Mouse (Mus musculus) naive thymus-derived CD4-positive, alpha-beta T cell, adult 2 months (primary cell): Measurements from ENCODE around the gene Tent5b.

Experiments
- DNase-seq: peaks from one replicate; pipeline ENCODE4 v3.0.0-alpha.2; 2011; ENCODE audit warnings: low read depth

Tent5b gene

DNA sequence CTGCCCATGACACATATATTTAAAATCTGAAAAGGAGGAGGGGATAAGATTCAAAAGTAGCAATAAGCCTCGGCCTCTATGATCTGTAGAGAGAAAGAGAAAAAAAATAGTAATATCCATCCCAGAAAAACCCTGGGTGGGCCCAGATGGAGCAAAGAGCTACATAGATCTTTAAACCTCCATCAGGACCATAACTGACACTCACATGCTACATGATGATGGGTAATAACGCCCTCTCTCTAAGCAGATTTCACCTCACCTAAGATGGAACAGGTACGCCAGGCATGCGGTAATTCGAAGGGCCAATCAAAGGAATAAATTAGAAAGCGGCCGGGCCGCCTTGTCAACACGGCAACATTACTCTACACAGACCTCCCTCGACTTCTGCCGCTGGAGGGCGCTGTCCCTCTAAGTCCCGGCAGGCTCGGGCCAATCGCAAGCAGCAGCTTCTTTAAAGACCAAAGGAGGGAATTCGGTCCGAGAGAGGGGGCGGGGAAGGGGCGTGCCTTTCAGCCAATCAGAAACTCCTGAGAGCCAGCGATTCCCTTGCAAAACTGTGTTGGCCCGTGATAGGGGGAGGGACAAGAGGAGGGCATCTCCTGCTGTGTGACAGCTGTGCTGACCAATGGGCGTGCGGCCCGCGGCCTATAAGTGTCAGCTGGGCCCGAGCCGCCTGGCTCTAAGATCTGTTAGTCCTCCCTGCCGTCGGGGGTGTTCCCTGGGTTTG is at the start of gene Tent5b:
Gene Tent5b (plus strand): TSS at position 675 of the 727 bp plus-strand sequence.
- peak; percentile 92 for DNase-seq

GRCm38 (mm10) chr4:133431508-133431907 is 48.4 kb upstream of the Tent5b start:
- no peak for DNase-seq

DNA sequence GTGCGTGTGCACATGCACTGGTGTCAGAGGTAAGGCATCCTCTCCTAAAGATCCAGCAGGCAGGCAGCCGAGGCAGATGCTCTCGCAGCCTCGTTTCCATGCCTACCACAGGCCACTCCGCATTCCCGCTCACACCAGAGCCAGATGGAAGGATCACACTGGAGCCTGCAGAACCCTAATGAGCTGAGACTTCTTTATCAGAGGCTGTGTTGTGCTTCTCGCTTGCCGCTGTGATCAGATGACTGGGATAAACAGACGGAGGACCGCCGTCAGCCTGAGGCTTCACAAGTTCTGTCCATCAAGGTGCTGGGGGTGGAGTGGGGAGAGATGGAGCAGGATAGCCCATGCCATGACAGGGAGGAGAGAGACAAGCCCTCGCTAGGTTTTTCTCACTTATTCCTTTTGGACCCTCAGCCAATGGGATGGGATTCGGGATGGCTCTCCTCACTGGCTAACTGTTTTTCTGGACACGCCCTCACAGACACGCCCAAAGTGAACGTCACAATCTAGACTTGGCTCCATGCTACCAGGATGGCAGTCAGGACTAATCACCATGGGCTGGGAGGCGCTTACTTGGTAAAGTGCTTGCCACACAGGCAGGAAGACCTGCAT is 47.3 kb upstream of the Tent5b start:
- DNase-seq: no peak

- no peak for DNase-seq
These were observed 44.0 kb upstream of the Tent5b start for GRCm38 (mm10) chr4:133435921-133436320.

- DNase-seq: no peak
These were observed 40.2 kb upstream of the Tent5b start for GRCm38 (mm10) chr4:133439460-133440376.

DNA sequence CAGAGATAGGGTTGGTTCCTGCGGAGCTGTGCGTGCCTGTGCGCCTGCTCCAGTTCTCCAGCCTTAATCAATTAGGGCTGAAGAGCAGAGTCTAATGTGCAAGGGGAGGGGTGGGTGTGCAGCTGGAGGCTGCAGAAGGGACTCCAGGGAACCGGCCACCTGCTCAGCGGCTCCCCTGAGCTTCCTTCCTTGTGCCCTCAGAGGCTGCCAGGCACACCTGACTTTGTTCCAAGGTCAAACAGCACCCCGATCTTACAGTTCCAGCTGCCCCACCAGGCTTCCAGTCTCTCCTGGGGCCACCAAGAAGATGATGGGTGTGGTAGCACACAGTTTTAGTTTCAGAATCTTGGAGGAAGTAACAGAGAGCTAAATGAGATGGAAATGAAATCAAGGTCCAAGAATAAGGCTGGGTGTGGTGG is 39.5 kb upstream of the Tent5b start:
- no peak for DNase-seq

DNA sequence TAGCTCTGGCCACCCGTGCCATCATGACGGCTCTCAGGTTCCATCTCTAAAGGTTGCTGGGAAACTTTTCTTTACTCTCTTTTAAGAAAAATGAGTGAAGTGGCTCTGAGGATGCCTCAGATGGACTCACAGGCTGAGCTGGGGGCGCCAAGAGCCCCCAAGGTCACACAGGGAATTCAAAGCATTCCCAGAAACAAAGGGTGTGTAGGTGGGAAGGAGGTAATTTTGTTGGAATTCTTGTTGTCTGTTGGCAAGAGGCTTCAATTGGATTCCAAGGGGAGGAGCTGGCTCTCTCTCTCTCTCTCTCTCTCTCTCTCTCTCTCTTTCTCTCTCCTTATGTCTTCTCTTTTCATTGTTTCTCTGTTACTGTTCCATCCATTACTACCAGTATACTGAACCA is 37.7 kb upstream of the Tent5b start:
- no peak for DNase-seq

GRCm38 (mm10) chr4:133443085-133443484 is 36.8 kb upstream of the Tent5b start:
- no peak for DNase-seq

GRCm38 (mm10) chr4:133445727-133446126 is 34.2 kb upstream of the Tent5b start:
- DNase-seq: no peak

GRCm38 (mm10) chr4:133447366-133447765 is 32.6 kb upstream of the Tent5b start:
- no peak for DNase-seq

DNA sequence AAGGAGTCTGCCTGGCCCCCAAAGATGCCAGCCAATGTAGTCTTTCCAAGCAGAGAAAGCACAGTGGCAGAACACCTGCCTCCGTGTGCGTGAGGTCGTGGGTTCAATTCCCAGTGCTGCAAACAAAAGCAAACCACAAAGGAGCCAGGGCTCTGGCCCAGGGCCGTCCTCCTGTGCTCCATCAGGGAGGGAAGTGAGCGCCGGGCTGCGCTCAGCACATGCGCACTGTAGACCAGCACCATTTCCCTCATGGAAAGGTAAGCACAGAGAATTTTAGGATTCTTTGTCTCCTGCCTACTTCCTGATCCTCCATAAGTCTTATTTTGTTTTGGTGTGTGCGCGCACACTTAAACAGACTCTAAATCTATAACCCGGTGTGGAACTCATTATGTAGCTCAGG is 32.0 kb upstream of the Tent5b start:
- no peak for DNase-seq

- DNase-seq: no peak
These were observed 31.1 kb upstream of the Tent5b start for GRCm38 (mm10) chr4:133448708-133449388.

DNA sequence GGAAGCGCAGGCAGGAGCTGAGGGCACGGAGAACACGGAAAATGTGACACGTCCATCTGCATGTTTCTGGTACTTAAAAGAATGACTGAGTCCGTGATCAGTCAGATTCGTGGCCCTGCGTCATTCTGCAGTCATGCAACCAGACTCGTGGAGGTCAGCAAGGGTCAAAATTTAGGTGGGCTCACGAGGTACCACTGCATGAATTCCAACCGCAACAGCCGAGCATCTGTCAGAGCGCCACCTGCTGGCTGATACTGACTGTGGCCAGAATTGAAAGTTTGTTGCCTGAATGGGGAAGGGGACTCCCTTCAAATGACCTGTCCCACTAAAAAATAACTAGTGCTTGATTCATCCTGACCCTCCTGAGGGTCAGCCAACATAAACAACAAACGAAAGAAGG is 30.2 kb upstream of the Tent5b start:
- peak; percentile 70 for DNase-seq

DNA sequence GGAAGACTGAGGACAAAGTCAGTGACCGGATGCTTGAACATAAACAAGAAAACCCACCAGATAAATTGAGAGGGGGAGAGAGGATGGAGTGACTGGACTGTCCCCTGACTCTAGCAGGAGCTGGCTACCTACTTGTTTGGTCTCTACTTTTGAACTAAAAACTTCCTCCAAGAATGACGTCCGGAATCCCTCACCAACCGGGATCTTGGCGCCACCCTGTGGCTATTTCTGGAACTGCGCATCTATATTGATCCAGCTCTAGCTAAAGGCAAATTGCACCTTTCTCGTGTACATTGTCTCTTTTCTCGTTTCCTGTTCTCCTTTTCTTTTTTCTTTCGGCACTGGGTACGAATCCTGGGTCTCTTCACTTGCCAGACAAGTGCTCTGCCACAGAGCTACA is 28.4 kb upstream of the Tent5b start:
- peak; percentile 87 for DNase-seq

DNA sequence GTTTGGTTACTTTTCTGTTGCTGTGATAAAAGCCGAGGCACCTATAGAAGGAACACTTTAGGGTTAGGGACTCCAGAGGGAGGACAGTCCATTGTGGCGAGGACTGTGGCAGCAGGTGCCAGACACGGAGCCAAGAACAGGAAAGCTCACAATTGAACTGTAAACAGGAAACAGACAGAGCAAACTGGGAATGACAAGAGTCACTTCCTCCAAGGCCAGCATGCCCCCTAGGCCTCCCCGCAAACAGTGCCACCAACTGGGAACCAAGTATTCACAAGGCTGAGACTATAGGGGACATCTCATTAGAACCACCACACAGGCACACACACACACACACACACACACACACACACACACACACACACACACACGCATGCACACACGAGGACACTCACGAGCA is 27.5 kb upstream of the Tent5b start:
- DNase-seq: no peak

- DNase-seq: no peak
These were observed 21.9 kb upstream of the Tent5b start for GRCm38 (mm10) chr4:133458044-133458443.

DNA sequence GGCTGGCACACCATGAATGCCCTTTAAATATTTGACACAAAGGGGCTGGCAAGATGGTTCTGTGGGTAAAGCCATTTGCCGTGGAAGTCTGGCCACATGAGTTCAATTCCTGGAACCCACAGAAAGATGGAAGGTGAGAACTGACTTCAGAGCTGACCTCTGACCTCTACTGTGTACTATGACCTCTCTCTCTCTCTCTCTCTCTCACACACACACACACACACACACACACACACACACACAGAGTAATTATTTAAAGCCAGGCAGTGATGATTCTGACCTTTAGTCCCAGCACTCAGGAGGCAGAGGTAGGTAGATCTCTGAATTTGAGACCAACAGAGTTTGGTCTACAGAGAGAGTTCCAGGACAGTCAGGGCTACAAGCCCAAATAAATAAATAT is 19.9 kb upstream of the Tent5b start:
- no peak for DNase-seq

GRCm38 (mm10) chr4:133460796-133461325 is 19.1 kb upstream of the Tent5b start:
- DNase-seq: no peak

DNA sequence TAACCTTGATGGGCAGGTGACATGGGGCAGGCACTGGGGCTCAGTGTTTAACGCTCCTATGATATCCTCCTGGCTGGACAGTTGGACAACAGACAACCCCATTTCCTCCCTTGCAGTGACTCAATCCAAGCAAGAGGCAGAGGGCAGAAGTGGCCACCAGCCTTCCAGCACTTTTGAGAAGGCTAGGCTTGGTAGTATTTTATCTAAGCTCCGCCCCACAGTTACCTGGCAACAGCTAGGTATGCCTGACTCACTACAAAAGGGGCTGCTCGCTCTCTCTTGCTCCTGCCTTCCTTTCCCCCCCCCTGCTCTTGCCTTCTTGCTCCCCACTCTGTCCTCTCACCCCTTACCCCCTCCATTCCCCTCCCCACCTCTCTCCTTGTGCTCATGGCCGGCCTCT is 18.6 kb upstream of the Tent5b start:
- no peak for DNase-seq

DNA sequence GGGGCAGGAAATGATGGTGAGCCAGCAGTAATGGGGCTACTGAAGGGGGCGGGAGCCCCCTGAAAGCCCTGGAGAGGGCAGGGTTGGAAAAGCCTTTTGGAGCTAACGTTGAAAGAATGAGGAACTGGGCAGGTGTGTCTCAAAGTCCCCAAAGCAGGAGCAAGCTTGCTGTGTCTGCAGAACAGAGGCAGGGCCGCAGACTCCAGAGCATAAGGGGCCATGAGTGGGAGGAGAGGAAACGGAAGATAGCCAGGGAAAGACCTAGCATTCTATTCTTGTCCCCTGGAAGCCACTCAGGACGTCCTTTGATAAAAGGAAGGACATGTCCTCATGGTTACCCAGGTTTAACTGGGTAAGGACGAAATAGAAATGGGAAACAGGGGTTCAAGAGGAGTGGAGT is 16.7 kb upstream of the Tent5b start:
- DNase-seq: no peak

GRCm38 (mm10) chr4:133468080-133468479 is 11.9 kb upstream of the Tent5b start:
- DNase-seq: peak; percentile 52

DNA sequence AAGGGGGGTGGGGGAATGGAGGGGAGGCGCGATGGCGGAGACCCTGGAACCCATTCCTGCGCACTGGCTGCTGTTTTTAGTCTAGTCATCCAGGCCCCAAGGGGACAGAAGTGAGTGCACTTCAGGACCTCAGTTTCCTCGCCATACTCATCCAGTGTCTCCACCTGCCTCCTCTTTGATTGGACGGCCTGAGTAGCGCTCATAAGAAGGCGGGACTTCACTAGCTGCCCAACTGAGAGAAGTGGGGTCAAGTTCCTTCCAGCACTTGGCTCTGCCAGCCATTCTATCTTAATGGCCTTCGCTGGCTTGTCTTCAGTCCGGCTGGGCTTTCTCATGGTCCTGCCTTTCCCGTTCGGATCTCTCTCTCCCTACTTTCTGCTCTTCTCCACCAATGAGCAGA is 10.8 kb upstream of the Tent5b start:
- no peak for DNase-seq
